Mouse (Mus musculus) cerebellum, postnatal 10 days (tissue): ENCODE measurements at regions not wholly inside any gene's neighbourhood (a gene's known extent, or its start where the extent isn't known, plus 50 kb on each side); places are given as distances from the start of the nearest gene placed in this dataset.

ENCODE experiments used
- DNase-seq, 2 experiments: peaks; one replicate each; pipeline ENCODE4 v3.0.0; 2021; ENCODE audit warnings: mixed read lengths in 2 of 2

- no peak for DNase-seq
These were observed 397.0 kb upstream of the Cadm2 start for GRCm38 (mm10) chr16:68017672-68018071.

DNA sequence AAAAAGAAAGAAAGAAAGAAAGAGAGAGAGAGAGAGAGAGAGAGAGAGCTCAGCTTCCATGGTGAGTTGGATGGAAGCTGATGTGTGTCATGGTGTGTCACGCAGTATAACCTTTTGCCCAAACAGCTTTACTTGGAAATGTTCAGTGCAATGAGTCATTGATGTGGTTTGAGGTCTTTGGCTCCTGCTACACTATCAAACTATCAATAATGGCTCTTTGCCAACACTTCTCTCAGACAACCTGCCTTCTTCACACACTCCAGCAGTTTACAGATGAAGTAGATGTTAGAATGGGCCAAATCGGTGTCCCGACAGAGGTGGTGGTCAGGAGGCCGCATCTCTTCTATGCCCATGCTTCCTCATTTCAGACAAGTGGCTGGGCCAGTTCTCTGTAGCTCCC lies 369.0 kb upstream of the Cadm2 start:
- no peak for DNase-seq

DNA sequence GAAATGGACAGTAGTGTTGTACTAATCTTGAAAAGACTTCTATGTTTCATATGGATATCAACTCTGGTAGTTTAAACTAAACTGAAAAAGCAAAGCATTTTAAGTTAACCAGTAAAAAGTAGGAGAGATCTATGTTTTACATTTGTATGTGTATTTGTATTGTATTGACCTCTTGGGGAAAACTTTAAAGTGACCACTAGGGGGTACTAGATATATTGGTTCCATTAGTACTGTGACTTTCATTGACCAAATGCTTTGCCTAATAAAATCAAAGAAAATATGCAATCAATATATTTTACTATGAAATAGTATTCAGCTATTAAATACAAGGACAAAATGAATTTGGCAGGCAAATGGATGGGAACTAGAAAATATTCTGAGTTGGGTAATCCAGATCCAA lies 355.9 kb upstream of the Cadm2 start:
- peak in 1 of 2 experiments; percentile 5 for DNase-seq

GRCm38 (mm10) chr16:67968311-67969145 lies 347.8 kb upstream of the Cadm2 start:
- DNase-seq = no peak

DNA sequence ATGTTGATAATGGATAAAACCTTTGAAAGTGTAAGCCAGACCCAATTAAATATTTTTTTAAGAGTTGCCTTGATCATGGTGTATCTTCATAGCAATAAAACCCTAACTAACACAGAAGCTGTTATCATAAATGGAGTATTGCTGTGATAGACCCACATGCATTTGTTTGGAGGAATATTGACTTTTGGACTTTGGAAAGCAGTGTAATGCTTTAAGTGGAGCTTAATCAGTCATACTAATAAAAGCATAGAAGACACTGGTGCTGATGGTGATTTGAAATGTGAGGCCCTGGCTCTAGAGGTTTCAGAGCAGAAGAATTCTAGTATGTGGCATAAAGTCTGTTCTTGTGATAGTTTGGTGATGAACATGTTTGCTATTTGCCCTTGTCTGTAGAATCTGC lies 328.4 kb upstream of the Cadm2 start:
- no peak for DNase-seq

DNA sequence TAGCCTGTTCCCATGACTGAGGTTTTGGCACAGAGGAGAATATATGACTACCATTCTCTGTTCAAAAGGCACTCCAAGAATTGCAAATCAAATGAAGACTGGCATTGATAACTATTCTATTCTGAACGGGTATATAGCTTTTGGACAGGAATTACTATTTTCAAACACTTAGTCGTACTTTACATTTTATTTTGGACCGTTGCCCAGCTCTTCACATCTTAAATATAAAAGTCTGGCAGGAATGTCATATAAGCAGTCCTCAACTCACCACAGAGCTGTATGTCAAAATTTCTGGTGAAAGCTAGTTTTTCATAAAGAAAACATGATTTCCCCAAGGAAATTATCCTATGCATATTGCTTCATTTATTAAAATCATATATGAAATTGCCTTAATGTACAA lies 323.7 kb upstream of the Cadm2 start:
- DNase-seq = no peak

DNA sequence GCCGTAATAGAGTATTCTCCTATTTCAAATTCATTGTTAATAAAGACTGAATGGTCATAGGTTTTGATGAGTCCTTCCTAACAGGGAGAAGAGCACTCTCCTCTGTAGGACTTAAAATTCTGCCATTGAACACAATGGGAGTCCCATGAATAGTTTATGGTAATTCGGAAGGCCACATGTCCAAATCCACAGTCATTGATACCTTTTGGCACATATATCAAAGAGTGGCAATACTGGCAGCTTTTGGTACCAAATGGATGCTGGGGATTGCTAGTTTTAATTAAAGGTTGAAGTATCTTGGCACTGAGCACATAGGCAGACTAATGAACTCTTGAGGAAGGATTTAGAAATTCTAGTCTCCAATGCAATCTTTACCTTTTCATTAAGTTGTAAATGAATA lies 298.5 kb upstream of the Cadm2 start:
- DNase-seq = peak; percentile 11 to 14

DNA sequence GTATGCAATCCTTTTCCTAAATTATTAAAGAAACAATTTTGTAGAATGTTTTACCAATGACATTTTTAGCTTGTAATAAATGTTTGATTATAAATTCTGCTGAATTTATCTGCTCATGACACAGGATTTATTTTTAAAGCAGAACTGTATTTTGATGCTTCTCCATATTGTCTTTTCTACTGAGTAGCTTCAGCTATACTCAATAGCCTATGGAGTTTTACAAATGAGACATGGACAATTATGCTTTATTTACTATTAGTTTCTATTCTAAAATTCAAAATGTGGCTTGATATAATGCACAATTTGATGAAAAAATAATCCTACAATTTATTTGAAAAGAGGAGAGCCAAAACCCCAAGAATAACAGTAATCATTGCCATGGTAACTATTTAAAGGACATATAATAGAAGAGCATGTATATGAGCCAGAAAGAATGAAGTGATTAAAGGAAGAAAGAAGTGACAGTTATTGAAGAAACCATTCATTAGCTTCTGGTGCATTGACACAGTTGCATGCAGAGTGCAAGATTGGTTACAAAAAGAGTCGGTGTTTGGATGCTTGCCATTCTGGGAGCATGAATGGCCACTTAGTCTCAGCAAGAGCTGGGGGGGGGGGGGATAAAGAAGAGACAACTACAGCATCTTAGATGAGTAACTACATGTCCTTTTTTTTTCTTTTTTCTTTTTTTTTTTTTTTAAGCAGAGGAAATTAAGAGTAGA lies 250.8 kb upstream of the Cadm2 start:
- DNase-seq = peak; percentile 28 to 32

DNA sequence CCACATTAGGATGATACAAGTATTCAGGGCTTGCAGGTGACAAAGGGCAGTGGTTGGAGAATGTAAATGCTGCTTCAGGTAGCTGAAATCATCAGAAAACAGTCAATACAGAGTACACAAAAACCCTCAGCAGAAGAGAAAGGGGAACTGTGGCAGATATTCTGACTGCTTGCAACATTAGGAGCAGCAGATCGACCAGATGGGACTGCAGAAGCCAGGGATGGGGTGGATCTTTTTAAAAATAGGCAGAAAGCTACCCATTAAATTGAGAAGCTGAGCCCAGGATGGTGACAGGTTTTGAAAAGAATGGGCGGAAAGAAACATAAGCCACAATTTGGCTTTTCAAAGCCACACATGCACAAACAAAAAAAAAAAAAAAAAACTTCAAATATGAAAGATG lies 229.5 kb upstream of the Cadm2 start:
- peak; percentile 60 to 65 for DNase-seq

GRCm38 (mm10) chr16:67844481-67844880 lies 223.8 kb upstream of the Cadm2 start:
- DNase-seq = peak; percentile 94 to 95

DNA sequence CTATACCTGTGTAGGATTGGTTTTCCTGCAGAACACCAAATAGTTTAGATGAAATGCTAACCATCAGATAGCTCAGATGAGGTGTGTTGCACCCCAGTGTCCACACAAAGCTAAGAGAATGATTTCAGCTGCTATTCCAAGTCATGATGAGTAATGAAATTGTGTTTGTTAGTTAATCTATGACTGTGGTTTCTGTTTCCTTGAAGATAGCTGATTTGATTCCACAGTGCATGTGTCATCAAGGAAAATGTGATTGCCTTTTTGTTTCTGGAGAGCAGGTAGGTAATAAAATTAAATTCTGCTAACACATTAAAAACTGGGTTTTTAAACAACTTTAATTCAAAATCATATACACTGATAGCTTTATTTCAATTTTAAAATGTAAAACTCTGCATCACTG lies 176.5 kb upstream of the Cadm2 start:
- DNase-seq = no peak

DNA sequence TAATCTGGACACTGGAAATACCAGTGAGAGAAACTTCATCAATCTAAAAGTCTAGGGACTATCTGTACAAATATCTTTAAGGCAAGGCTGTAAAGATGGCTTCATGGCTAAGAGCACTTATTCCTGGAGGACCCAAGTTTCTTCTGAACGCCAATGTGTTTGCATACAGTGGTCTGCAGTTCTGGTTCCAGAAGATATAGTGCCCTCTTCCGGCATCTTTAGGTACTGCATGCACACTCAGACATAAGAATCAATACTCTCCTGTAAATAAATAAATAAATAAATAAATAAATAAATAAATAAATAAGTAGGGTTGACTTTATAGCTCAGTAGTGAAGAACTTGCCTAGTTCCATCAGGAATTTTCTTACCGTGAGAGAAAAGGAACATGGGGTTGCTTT lies 155.4 kb upstream of the Cadm2 start:
- peak; percentile 74 to 80 for DNase-seq

GRCm38 (mm10) chr16:67769114-67769513 lies 148.4 kb upstream of the Cadm2 start:
- DNase-seq = peak; percentile 48 to 51

DNA sequence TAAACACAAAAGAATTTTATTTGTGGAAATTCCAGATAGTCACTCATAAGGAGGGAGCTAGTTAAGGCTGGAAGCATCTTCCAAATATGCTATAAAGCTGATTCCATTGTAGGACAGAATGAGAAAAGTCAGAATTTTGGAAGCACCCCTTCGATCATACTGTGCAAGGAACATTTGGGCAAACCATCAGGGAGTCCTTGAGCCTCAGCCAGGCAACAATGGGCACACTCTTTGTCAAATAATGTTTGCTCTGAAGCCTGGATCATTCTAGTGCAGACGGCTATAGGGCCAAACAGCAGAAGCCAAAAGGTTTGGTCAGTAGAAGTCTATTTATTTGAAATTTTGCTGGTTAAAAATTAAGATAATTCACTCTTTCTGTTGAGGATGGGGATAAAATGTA lies 114.7 kb upstream of the Cadm2 start:
- peak; percentile 44 to 73 for DNase-seq

DNA sequence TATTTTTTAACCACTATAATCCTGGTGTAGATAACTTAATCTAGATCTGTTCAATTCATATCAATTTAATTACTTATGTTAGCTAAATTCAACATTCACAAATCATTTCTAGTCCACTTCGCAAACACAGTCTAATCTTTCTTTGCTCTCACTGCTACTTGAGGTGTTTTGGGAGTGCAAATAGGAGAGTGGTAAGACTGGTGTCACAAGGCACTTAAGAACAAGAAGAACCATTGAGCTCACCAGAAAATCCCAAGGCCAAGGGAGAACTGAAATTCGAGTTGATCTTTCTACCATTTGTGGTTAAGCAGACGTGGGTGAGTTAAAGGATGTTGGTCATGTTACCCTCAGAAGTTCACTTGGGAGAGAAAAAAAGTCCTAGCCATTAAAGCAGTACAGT lies 77.9 kb upstream of the Cadm2 start:
- no peak for DNase-seq
